Mouse (Mus musculus): ENCODE results near the gene Pfkfb2. TPM values are rescaled to one million over a fixed set of nuclear protein-coding genes. Genes with fewer than 3 reads are reported as not detected.

The Pfkfb2 gene
- polyA plus RNA-seq, 1 experiment from 2014 or later, result 4.6 TPM

- Histone ChIP-seq H3K4me2 (replicated peaks; ENCODE audit: low read depth) (no peak overlapping the region), H3K27me3 (ENCODE audit: control insufficient read depth, insufficient read depth, low read length) (no peaks in the 10 kb centered on the region), H3K9ac (ENCODE audit: low read length) (no peak overlapping the region), H3K4me1 (replicated peaks; ENCODE audit: control insufficient read depth, insufficient read depth) (no peaks in the 10 kb centered on the region), H3K27ac (replicated peaks) (no peak overlapping the region), H3K9me3 (ENCODE audit: control insufficient read depth, low read length) (no peaks in the 10 kb centered on the region), H3K4me3 (ENCODE audit: low read depth, low read length) (no peak overlapping the region), H3K36me3 (ENCODE audit: control insufficient read depth, insufficient read depth, low read length) (no peaks in the 10 kb centered on the region)
- no peak for DNase-seq (ENCODE audit: low spot score)
- TF ChIP-seq CTCF (IDR thresholded peaks at IDR 0.05; ENCODE audit: low read depth) (no peak), EP300 (optimal IDR thresholded peaks at IDR 0.05) (no peak)
- ATAC-seq (ENCODE audit: low FRiP score, low TSS enrichment), result no peak
Measured at GRCm38 (mm10) chr1:130640967-130641366, 88.1 kb downstream of the Pfkfb2 start.

Other genes with a start within 250 kb of the Pfkfb2 start
- 0.08 TPM in 1 of 2 replicates, not detected in the other for gene Zp3r, start 99.6 kb downstream of the Pfkfb2 start, polyA plus RNA-seq (2015; fragmentation: Nextera tagmentation; extraction: Ambion mirVana)
- gene C4bp, start 67.6 kb downstream of the Pfkfb2 start, polyA plus RNA-seq (2015; fragmentation: Nextera tagmentation; extraction: Ambion mirVana), result 0.91 and 1.5 TPM in 2 replicates
- 0.07 TPM in 1 of 2 replicates, not detected in the other for gene Gm29427, start 13.5 kb downstream of the Pfkfb2 start, polyA plus RNA-seq (2015; fragmentation: Nextera tagmentation; extraction: Ambion mirVana)
- 24.2 and 25.2 TPM in 2 replicates for gene Yod1, start 11.9 kb downstream of the Pfkfb2 start, polyA plus RNA-seq (2015; fragmentation: Nextera tagmentation; extraction: Ambion mirVana)
- gene AA986860, start 2.7 kb upstream of the Pfkfb2 start, polyA plus RNA-seq (2015; fragmentation: Nextera tagmentation; extraction: Ambion mirVana), result 47.7 and 52.8 TPM in 2 replicates
- gene Fcamr, start 71.6 kb upstream of the Pfkfb2 start, polyA plus RNA-seq (2015; fragmentation: Nextera tagmentation; extraction: Ambion mirVana), result 0.16 and 0.24 TPM in 2 replicates
- 0.22 and 0.46 TPM in 2 replicates for gene Pigr, start 97.4 kb upstream of the Pfkfb2 start, polyA plus RNA-seq (2015; fragmentation: Nextera tagmentation; extraction: Ambion mirVana)
- gene Fcmr, start 136.4 kb upstream of the Pfkfb2 start, polyA plus RNA-seq (2015; fragmentation: Nextera tagmentation; extraction: Ambion mirVana), result 0.08 TPM in 1 of 2 replicates, not detected in the other
- gene Il24, start 158.2 kb upstream of the Pfkfb2 start, polyA plus RNA-seq (2015; fragmentation: Nextera tagmentation; extraction: Ambion mirVana), result not detected in 2 replicates
- not detected in 2 replicates for gene Il20, start 182.2 kb upstream of the Pfkfb2 start, polyA plus RNA-seq (2015; fragmentation: Nextera tagmentation; extraction: Ambion mirVana)
- 0.15 TPM in 1 of 2 replicates, not detected in the other for gene Il19, start 210.9 kb upstream of the Pfkfb2 start, polyA plus RNA-seq (2015; fragmentation: Nextera tagmentation; extraction: Ambion mirVana)

Data from stomach, postnatal 0 days (tissue).